Mouse (Mus musculus): ENCODE results near the gene Galnt18.

Gene Galnt18

GRCm38 (mm10) chr7:111452000-111452399 is 327.8 kb downstream of the Galnt18 start:
- DNase-seq, result no peak

- no peak for DNase-seq
Observed at GRCm38 (mm10) chr7:111450286-111451095, 329.3 kb downstream of the Galnt18 start.

DNA sequence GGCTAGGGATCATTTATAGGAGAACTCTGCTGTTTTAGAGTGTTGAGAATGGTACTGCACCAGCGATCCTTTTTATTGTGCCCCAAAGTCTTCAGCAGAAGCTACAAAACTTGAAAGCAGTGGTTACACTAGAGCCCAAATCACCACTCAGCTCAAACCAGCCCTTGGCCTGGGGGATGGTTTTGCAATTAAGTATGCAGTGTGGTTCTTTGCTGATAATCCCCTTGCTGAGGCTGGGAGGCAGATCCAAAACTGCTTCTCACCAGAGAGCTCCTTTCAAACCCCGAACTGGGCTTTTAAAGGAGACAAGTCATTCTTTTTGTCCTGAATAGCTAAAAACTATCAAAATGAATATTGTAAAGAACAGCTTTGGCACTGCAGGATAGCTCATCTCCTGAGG is 346.6 kb downstream of the Galnt18 start:
- DNase-seq, result no peak

GRCm38 (mm10) chr7:111427392-111427791 is 352.4 kb downstream of the Galnt18 start:
- no peak for DNase-seq

Data from B cell, adult 2 months (primary cell).